Mouse (Mus musculus) CH12.LX (cell line): ENCODE measurements around the gene Pyroxd2. TPM values are rescaled to one million over a fixed set of nuclear protein-coding genes. Genes with fewer than 3 reads are reported as not detected.

Experiments
- DNase-seq: peaks from one replicate; pipeline ENCODE4 v3.0.0-alpha.2; 2013; ENCODE audit errors: extremely low read depth
- H3K27ac ChIP-seq: 2 replicates; pipeline ENCODE4 v1.5.1; 2012; ENCODE audit warnings: low read depth, mild to moderate bottlenecking, control low read depth, moderate library complexity; ENCODE audit not compliant: insufficient read depth
- H3K27me3 ChIP-seq: replicated peaks from 2 replicates; pipeline ENCODE3; 2012; ENCODE audit warnings: inconsistent platforms
- H3K36me3 ChIP-seq, 2 experiments: replicated peaks in 1 of 2; 2 replicates each; pipeline versions ENCODE3 to v1.6.1; 2012; ENCODE audit warnings: inconsistent platforms in 1 of 2, low read length in 1 of 2, mild to moderate bottlenecking in 1 of 2, mixed read lengths in 1 of 2, moderate library complexity in 1 of 2; ENCODE audit not compliant: control insufficient read depth in 1 of 2, insufficient read depth in 1 of 2
- H3K4me1 ChIP-seq, 2 experiments: 2 replicates each; pipeline ENCODE4 v1.6.1; 2012; ENCODE audit warnings: inconsistent platforms in 1 of 2, moderate library complexity in 1 of 2; ENCODE audit not compliant: insufficient read depth in 2 of 2, control insufficient read depth in 1 of 2
- H3K4me2 ChIP-seq: 2 replicates; pipeline ENCODE4 v1.6.1; 2012; ENCODE audit warnings: low read depth, mild to moderate bottlenecking, control low read depth; ENCODE audit not compliant: poor library complexity, insufficient read depth, severe bottlenecking
- H3K4me3 ChIP-seq, 3 experiments: fragments of 150-350 bp in 1 of 3; sonication (generic) in 1 of 3; replicated peaks in 1 of 3; 2 replicates each; pipeline versions ENCODE3 to v1.5.1; 2011 to 2012; ENCODE audit warnings: low read depth in 2 of 3, low read length in 2 of 3, mild to moderate bottlenecking in 2 of 3, moderate library complexity in 2 of 3, control low read depth in 1 of 3, improper control_type of control experiment in 1 of 3, inconsistent platforms in 1 of 3, mixed read lengths in 1 of 3; ENCODE audit not compliant: poor library complexity in 1 of 3
- H3K79me2 ChIP-seq: replicated peaks from 2 replicates; pipeline ENCODE4 v1.6.1; 2012; ENCODE audit warnings: mild to moderate bottlenecking, moderate library complexity; ENCODE audit not compliant: control insufficient read depth, poor library complexity, insufficient read depth, severe bottlenecking; ENCODE audit errors: extremely low read depth
- H3K9ac ChIP-seq: 2 replicates; pipeline ENCODE4 v1.6.1; 2012; ENCODE audit warnings: low read depth, mild to moderate bottlenecking, control low read depth, moderate library complexity; ENCODE audit not compliant: insufficient read depth
- H3K9me3 ChIP-seq: replicated peaks from 2 replicates; pipeline ENCODE3; 2012; ENCODE audit warnings: low read length, inconsistent platforms, mixed read lengths
- BHLHE40 ChIP-seq: IDR thresholded peaks from 2 replicates; pipeline ENCODE4 v1.6.1; 2011; ENCODE audit warnings: mild to moderate bottlenecking, low read depth, low read length, improper control_type of control experiment
- CHD1 ChIP-seq: IDR thresholded peaks from 2 replicates; pipeline ENCODE4 v1.6.1; 2012; ENCODE audit warnings: low read depth, low read length, improper control_type of control experiment, inconsistent platforms
- E2F4 ChIP-seq: IDR thresholded peaks from 2 replicates; pipeline ENCODE4 v1.6.1; 2011; ENCODE audit warnings: low read depth, low read length, improper control_type of control experiment; ENCODE audit not compliant: insufficient replicate concordance
- ELF1 ChIP-seq: IDR thresholded peaks from 2 replicates; pipeline ENCODE4 v1.6.1; 2014; ENCODE audit warnings: low read depth, mild to moderate bottlenecking, inconsistent platforms, low read length, improper control_type of control experiment
- ETS1 ChIP-seq: conservative IDR thresholded peaks from 2 replicates; pipeline ENCODE4 v1.6.1; 2012; ENCODE audit warnings: low read depth, mild to moderate bottlenecking, inconsistent platforms, low read length, improper control_type of control experiment, moderate library complexity
- GABPA ChIP-seq: IDR thresholded peaks from 2 replicates; pipeline ENCODE4 v1.6.1; 2012; ENCODE audit warnings: low read depth, low read length, improper control_type of control experiment, inconsistent platforms; ENCODE audit not compliant: insufficient replicate concordance
- HCFC1 ChIP-seq: IDR thresholded peaks from 2 replicates; pipeline ENCODE4 v1.6.1; 2012; ENCODE audit warnings: low read depth, mild to moderate bottlenecking, inconsistent platforms, low read length, improper control_type of control experiment
- JUN ChIP-seq: IDR thresholded peaks from 2 replicates; pipeline ENCODE4 v1.6.1; 2011; ENCODE audit warnings: low read depth, mild to moderate bottlenecking, low read length, improper control_type of control experiment, moderate library complexity; ENCODE audit not compliant: insufficient read depth
- JUND ChIP-seq: conservative IDR thresholded peaks from 2 replicates; pipeline ENCODE4 v1.6.1; 2011; ENCODE audit warnings: low read depth, low read length, improper control_type of control experiment
- KAT2A ChIP-seq: IDR thresholded peaks from 2 replicates; pipeline ENCODE4 v1.6.1; 2012; ENCODE audit warnings: low read length, improper control_type of control experiment, inconsistent platforms; ENCODE audit not compliant: insufficient replicate concordance
- MAFK ChIP-seq: IDR thresholded peaks from 2 replicates; pipeline ENCODE4 v1.6.1; 2011; ENCODE audit warnings: low read length, improper control_type of control experiment; ENCODE audit not compliant: insufficient replicate concordance
- MAX ChIP-seq: IDR thresholded peaks from 2 replicates; pipeline ENCODE4 v1.6.1; 2011; ENCODE audit warnings: low read length, improper control_type of control experiment
- MEF2A ChIP-seq: IDR thresholded peaks from 2 replicates; pipeline ENCODE4 v1.6.1; 2014; ENCODE audit warnings: low read depth, mild to moderate bottlenecking, inconsistent platforms, low read length, improper control_type of control experiment, borderline replicate concordance
- NRF1 ChIP-seq: IDR thresholded peaks from 2 replicates; pipeline ENCODE4 v1.6.1; 2014; ENCODE audit warnings: low read depth, mild to moderate bottlenecking, inconsistent platforms, low read length, improper control_type of control experiment, moderate library complexity
- RAD21 ChIP-seq: IDR thresholded peaks from 2 replicates; pipeline ENCODE4 v1.6.1; 2011; ENCODE audit warnings: low read depth, mild to moderate bottlenecking, low read length, improper control_type of control experiment, moderate library complexity
- RCOR1 ChIP-seq: conservative IDR thresholded peaks from 2 replicates; pipeline ENCODE4 v1.6.1; 2012; ENCODE audit warnings: low read depth, mild to moderate bottlenecking, inconsistent platforms, low read length, improper control_type of control experiment
- SMC3 ChIP-seq: IDR thresholded peaks from 2 replicates; pipeline ENCODE4 v1.6.1; 2011; ENCODE audit warnings: low read depth, low read length, improper control_type of control experiment
- TBP ChIP-seq: conservative IDR thresholded peaks from 2 replicates; pipeline ENCODE4 v1.6.1; 2011; ENCODE audit warnings: low read depth, low read length, improper control_type of control experiment
- UBTF ChIP-seq: IDR thresholded peaks from 2 replicates; pipeline ENCODE4 v1.6.1; 2012; ENCODE audit warnings: low read depth, mild to moderate bottlenecking, inconsistent platforms, low read length, improper control_type of control experiment, moderate library complexity
- USF2 ChIP-seq: conservative IDR thresholded peaks from 2 replicates; pipeline ENCODE4 v1.6.1; 2011; ENCODE audit warnings: low read depth, low read length, improper control_type of control experiment
- ZKSCAN1 ChIP-seq: IDR thresholded peaks from 2 replicates; pipeline ENCODE4 v1.6.1; 2012; ENCODE audit warnings: low read depth, inconsistent platforms, low read length, improper control_type of control experiment, borderline replicate concordance
- ZMIZ1 ChIP-seq: IDR thresholded peaks from 2 replicates; pipeline ENCODE4 v1.6.1; 2012; ENCODE audit warnings: low read depth, mild to moderate bottlenecking, inconsistent platforms, low read length, improper control_type of control experiment
- ZNF384 ChIP-seq: IDR thresholded peaks from 2 replicates; pipeline ENCODE4 v1.6.1; 2012; ENCODE audit warnings: low read depth, low read length, improper control_type of control experiment, inconsistent platforms
- dilution Hi-C: fragments of 300-500 bp; cut with MboI; formaldehyde crosslinking; loops from 2 replicates; pipeline ENCODE4 v1.14.3; 2020; ENCODE audit warnings: low sequenced_read_pairs; ENCODE audit not compliant: extremely low pct_unique_long_range_greater_than_20kb, extremely low pct_ligation_motif_present
- in situ Hi-C: fragments of 300-500 bp; cut with MboI; formaldehyde crosslinking; loops from 3 replicates; pipeline ENCODE4 v1.14.3; 2019; ENCODE audit warnings: low sequenced_read_pairs, low pct_ligation_motif_present, low pct_unique_long_range_greater_than_20kb, mixed read lengths
- polyA plus RNA-seq: library from polyadenylated mRNA; unstranded; fragments of >175 nt; gene quantifications from 2 replicates; pipeline ENCODE4 v1.2.1, GENCODE M21; 2012; ENCODE audit warnings: low read depth; ENCODE audit not compliant: insufficient read length
- total RNA-seq, 2 experiments: library from RNA; depleted of rRNA; stranded (reverse); fragments of 300-350 nt in 1 of 2; fragments of >200 nt in 1 of 2; gene quantifications; 2 replicates each; pipeline ENCODE4 v1.2.3; 2012 to 2014

Gene Pyroxd2
- total RNA-seq (2012; rRNA removed), result not detected in 2 replicates
- 0.18 TPM in 1 of 2 replicates, not detected in the other for total RNA-seq (2014; rRNA removed)
- 0.10 TPM in 1 of 2 replicates, not detected in the other for polyA plus RNA-seq

DNA sequence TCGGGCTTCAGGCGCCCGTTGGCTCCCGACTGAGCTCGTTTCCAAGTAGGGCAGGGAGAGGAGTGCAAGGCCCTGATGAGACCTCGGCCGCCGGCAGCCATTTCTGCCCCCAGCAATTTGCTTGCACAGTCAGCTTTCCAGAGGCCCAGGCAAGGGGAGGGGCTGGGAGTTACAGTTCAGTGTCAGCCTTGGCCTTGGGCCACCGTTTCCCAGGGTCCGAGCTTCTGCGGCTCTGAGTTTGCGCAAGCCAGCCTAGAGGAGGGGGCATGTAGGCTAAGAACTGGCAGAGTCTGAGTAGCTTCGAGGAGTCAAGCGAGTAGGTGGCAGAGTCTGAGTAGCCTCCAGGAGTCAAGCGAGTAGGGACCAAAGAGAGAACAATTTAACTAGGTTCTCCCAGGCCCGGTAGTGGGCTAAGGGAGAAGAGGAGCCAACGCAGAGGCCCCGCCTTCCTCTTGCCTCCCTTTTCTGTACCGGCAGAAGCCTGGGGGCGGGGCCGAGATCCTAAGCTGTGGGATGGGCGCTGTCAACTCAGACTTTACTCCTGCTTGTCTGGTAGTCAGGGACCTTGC, at the start of gene Pyroxd2:
Gene Pyroxd2 (minus strand): TSS at position 413 of the 569 bp plus-strand sequence.
- H3K9me3 ChIP-seq, result no peaks in the 10 kb centered on the region
- TF ChIP-seq ZMIZ1 (no peak), CHD1 (no peak), HCFC1 (no peak), SMC3 (no peak), MEF2A (no peak), KAT2A (no peak), ELF1 (no peak), UBTF (no peak), NRF1 (no peak), ETS1 (no peak)
- in situ Hi-C loops (no loop called here), dilution Hi-C loops (no loop called here)
- peaks cover 2 to 14% of the 10 kb centered on the region in 2 experiments; a peak in 3 of 4 replicates for H3K4me1 ChIP-seq
- H3K79me2 ChIP-seq, result no peaks in the 10 kb centered on the region
- no peak within 1 kb of the TSS for H3K4me2 ChIP-seq
- no peak within 1 kb of the TSS for H3K9ac ChIP-seq
- H3K4me3 ChIP-seq, result no peak within 1 kb of the TSS
- H3K36me3 ChIP-seq, result peaks cover 4 to 23% of the 10 kb centered on the region in 2 experiments
- no peaks in the 10 kb centered on the region for H3K27me3 ChIP-seq
- no peak within 1 kb of the TSS for H3K27ac ChIP-seq
- DNase-seq, result no peak

GRCm38 (mm10) chr19:42797866-42798265, 45.3 kb upstream of the Pyroxd2 start:
- no peak overlapping the region for H3K9ac ChIP-seq
- H3K4me3 ChIP-seq, result no peak overlapping the region
- H3K27me3 ChIP-seq, result no peaks in the 10 kb centered on the region
- no peaks in the 10 kb centered on the region for H3K79me2 ChIP-seq
- no peak overlapping the region for H3K4me2 ChIP-seq
- no peak for DNase-seq
- in situ Hi-C loops, result no loop called here
- H3K27ac ChIP-seq, result no peak overlapping the region
- dilution Hi-C loops, result no loop called here
- no peaks in the 10 kb centered on the region for H3K9me3 ChIP-seq
- peaks cover 0 to 8% of the 10 kb centered on the region in 2 experiments; a peak in 2 of 4 replicates for H3K4me1 ChIP-seq
- no peaks in the 10 kb centered on the region for H3K36me3 ChIP-seq
- TF ChIP-seq HCFC1 (no peak), USF2 (no peak), NRF1 (no peak), E2F4 (no peak), MAFK (no peak), UBTF (no peak), RCOR1 (no peak), BHLHE40 (no peak), ZKSCAN1 (no peak), JUN (no peak), ZNF384 (no peak), MAX (no peak), GABPA (no peak), JUND (no peak), KAT2A (no peak), SMC3 (no peak), TBP (no peak), RAD21 (no peak)
